Mouse (Mus musculus) stomach, postnatal 0 days (tissue): Measurements from ENCODE around the gene Coq5.

Source experiments
- CTCF ChIP-seq: IDR thresholded peaks from 2 replicates; pipeline ENCODE4 v1.5.1; 2016; ENCODE audit warnings: antibody characterized with exemption, low read depth, mild to moderate bottlenecking, moderate library complexity
- EP300 ChIP-seq: optimal IDR thresholded peaks from 2 replicates; pipeline ENCODE3; 2016; ENCODE audit warnings: antibody characterized with exemption

- TF ChIP-seq CTCF (no peak), EP300 (no peak)
Measured at GRCm38 (mm10) chr5:115268266-115268665, 11.2 kb upstream of the Coq5 start.
